Mouse (Mus musculus) C2C12 (cell line): ENCODE measurements around the gene Tas2r115.

ENCODE experiments used
- CEBPB ChIP-seq: IDR thresholded peaks from one replicate; pipeline ENCODE4 v1.6.1; 2011; ENCODE audit warnings: low read depth, mild to moderate bottlenecking, control low read depth, moderate library complexity
- CTCF ChIP-seq: IDR thresholded peaks from one replicate; pipeline ENCODE4 v1.5.1; 2011; ENCODE audit not compliant: control insufficient read depth, insufficient read depth, insufficient read length
- MAX ChIP-seq: IDR thresholded peaks from one replicate; pipeline ENCODE4 v1.6.1; 2011; ENCODE audit warnings: mild to moderate bottlenecking, control low read depth
- USF1 ChIP-seq: IDR thresholded peaks from one replicate; pipeline ENCODE4 v1.6.1; 2011; ENCODE audit warnings: low read depth, mild to moderate bottlenecking, control low read depth, moderate library complexity

- TF ChIP-seq CTCF (no peak), MAX (no peak), USF1 (no peak), CEBPB (no peak)
Measured at GRCm38 (mm10) chr6:132778062-132778461, 40.2 kb upstream of the Tas2r115 start, which contains the start of gene Tas2r136.
